Comparison of ENCODE assay signal across 11 mouse cellular contexts in genomic region chr13:52455329-52455728, GRCm38 (mm10).
DNase-seq lines count a peak whose midpoint lies in the region; ATAC-seq lines count a peak whose summit lies in the region.
"Had no signal": no experiment of that assay in that cellular context is flagged by ENCODE, and none has a peak within 500 bp of the region (broad histone marks: within the 10 kb centered on the region; RNA-seq: fewer than 3 reads in every experiment).

No protein-coding gene starts in this region.

- no peak overlapping the region for H3K4me3 ChIP-seq in neural tube, embryonic 15.5 days (replicated peaks)

- 0 out of 2 replicates have a peak, but pooled peaks cover 3% of the 10 kb centered on the region for H3K27me3 ChIP-seq in neural tube, embryonic 15.5 days (replicated peaks)

- no peaks in the 10 kb centered on the region for H3K9me3 ChIP-seq in neural tube, embryonic 15.5 days (replicated peaks)

- no peak overlapping the region for H3K27ac ChIP-seq in neural tube, embryonic 15.5 days (replicated peaks)
- H3K27ac ChIP-seq: liver, embryonic 14.5 days had no signal

- H3K36me3 ChIP-seq in neural tube, embryonic 15.5 days, result no peaks in the 10 kb centered on the region

- peaks cover 15% of the 10 kb centered on the region for H3K4me1 ChIP-seq in neural tube, embryonic 15.5 days

- 51% methylated on average over 9 of the region's 9 CpGs for WGBS in neural tube, embryonic 15.5 days

- peak; percentile 9 for DNase-seq in embryo, embryonic 10 days (ENCODE audit: low spot score)
- DNase-seq in embryo, embryonic 10.5 days (ENCODE audit: low spot score), result no peak
- peak; percentile 48 for DNase-seq in 3134 (ENCODE audit: extremely low read depth, insufficient read length, low spot score)
- DNase-seq in cerebellum, postnatal 10 days, result peak; percentile 83 to 87
- peak; percentile 16 to 35 for DNase-seq in heart, postnatal 36 days
- DNase-seq in left cerebral cortex, adult 11 months (ENCODE audit: low spot score), result no peak
- no peak for DNase-seq in c-Kit-positive CD71-positive TER-119-positive erythroid progenitor cells, embryonic 14.5 days (ENCODE audit: low spot score)
- DNase-seq: B cell, adult 2 months; right cerebral cortex, postnatal 25 days had no signal

- H3K9ac ChIP-seq in neural tube, embryonic 15.5 days (replicated peaks), result no peak overlapping the region
- H3K9ac ChIP-seq: liver, embryonic 14.5 days had no signal

- ATAC-seq in neural tube, embryonic 15.5 days (ENCODE audit: low FRiP score), result no peak

- intact Hi-C loops in heart, postnatal 36 days (cut with DNase I), result no loop called here

- H3K4me2 ChIP-seq in neural tube, embryonic 15.5 days, result no peak overlapping the region

Comparison
In these comparisons a context has a peak if more than half of its experiments do, and no peak if none do; other contexts are left out.
1. DNase-seq: peak in embryo, embryonic 10 days (single experiment), 3134 (single experiment), cerebellum, postnatal 10 days (2 of 2) and heart, postnatal 36 days (2 of 2); none in embryo, embryonic 10.5 days (single experiment), left cerebral cortex, adult 11 months (single experiment) and c-Kit-positive CD71-positive TER-119-positive erythroid progenitor cells, embryonic 14.5 days (single experiment).